Mouse (Mus musculus) lung, postnatal 14 days (tissue): ENCODE data around the gene Wdcp.
"Not testable (repeated sequence)": the region's sequence is repeated elsewhere in the genome, so short reads cannot be mapped to it uniquely, and the experiment has no call there.

Experiments used
- DNase-seq: peaks from one replicate; pipeline ENCODE4 v3.0.0; 2021

Gene Wdcp

DNA sequence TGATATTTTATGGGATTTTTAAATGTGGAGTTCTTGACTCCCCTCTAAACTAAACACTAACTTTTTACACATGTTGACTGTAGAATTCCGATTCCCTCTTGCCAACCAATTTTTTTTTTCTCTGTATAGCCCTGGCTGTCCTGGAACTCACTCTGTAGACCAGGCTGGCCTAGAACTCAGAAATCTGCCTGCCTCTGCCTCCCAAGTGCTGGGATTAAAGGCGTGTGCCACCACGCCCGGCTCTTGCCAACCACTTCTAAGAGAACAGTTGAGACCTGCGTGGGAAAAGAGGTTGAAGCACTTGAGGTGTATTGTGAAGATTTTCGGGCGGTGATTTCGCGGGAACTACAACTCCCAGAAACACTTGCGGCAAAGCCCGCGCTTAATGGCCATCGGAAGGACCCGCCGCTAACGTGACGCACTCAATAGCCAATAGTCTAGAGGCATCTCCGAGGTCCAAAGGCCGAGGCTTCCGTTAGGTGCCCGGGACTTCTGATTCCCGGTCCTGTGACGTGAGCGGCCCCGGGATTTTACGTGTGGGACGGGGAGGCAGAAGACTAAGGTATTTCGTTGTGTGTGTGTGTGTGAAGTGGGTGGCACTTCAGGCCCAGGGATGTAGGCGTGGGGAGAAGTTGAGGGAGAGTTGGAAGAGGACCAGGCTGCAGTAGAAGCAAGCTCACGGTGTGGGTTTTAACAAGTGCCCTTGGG lies at the start of gene Wdcp:
Wdcp (plus strand) TSS at position 414 of the 708 bp plus-strand sequence.
- peak; percentile 88 for DNase-seq

GRCm38 (mm10) chr12:4793718-4794117 lies 49.4 kb upstream of the Wdcp start:
- peak; percentile 10 for DNase-seq

- DNase-seq, result not testable (repeated sequence)
Measured at GRCm38 (mm10) chr12:4797471-4797870, 45.6 kb upstream of the Wdcp start.

DNA sequence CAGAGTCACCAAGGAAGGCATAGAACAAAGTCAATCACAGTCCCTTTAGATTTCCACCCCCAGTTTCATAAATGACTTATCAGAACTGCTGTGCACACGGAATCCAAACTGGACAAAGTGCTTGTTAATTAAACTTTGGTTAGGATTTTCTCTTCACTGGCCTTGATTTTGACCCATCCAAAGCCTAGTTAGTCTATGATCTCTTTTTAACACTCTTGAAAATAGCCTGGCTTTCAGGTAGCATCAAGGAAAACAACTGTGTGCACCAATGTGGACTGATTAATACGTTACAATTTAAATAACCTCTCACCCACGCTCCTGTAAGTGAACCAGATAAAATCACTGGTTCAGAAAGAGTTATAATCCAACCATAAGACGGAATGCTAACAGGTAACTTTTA lies 32.1 kb upstream of the Wdcp start:
- DNase-seq, result no peak

GRCm38 (mm10) chr12:4811705-4812104 lies 31.4 kb upstream of the Wdcp start:
- no peak for DNase-seq

GRCm38 (mm10) chr12:4813636-4814035 lies 29.5 kb upstream of the Wdcp start:
- DNase-seq, result peak; percentile 38

- DNase-seq, result no peak
Measured at GRCm38 (mm10) chr12:4816680-4817360, 26.3 kb upstream of the Wdcp start.

DNA sequence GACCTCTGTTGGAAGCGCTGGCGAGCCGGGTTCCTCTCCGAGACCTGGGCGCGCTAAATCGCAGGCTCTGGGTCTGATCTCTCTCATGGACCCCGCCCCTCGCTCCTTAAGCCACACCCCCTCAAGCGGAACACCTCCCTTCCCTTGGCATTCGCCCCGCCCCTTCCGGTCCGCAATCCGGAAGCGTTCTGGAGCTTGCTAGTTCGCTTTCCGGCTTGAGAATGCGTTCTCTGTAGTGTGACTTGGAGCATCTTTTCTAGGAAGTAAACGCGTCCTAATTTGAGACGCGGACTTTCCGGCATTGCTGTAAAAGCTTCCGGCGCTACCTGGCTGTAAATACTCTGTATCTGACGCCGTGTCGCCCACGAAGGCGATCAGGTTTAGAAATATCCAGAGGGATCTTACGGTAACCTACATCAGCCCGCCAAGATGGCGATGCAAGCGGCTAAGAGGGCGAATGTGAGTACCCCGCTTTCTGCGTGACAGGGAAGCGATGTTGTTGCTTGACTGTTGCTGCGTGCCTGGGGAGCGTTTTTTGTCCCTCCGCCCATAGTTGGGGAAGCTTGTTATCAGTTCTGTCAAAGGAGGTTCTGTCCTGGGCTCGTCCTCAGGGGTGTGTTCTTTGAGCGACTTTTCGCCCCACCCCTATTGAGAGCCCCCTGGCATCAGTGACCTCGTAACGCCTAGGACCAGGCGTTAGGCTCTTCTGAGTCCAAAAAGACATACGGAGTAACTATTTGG lies 25.6 kb upstream of the Wdcp start, which contains the start of gene Sf3b6:
Sf3b6 (plus strand) TSS at position 184 of the 741 bp plus-strand sequence.
- DNase-seq, result peak; percentile 99

GRCm38 (mm10) chr12:4827256-4827655 lies 15.8 kb upstream of the Wdcp start:
- no peak for DNase-seq

GRCm38 (mm10) chr12:4836959-4837358 lies 6.1 kb upstream of the Wdcp start:
- DNase-seq, result no peak

DNA sequence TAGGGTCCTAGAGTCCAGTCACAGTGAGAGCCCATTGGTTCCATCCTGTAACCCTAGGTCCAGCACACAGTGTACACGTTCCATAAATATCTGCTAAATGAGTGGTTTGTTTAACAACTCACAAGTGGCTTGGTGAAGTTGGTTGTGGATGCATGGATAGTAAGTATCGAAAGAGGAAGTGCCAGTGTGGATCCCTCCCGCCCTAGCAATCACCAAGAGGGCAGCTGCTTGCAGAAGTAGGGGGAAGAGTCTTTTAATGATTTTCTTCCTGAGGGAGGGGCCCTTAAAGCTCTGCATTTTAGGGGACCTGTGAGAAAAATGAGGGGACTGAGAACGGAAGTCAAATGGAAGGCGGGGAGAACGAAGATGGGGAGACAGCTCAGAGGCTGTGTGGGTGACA lies 3.1 kb upstream of the Wdcp start:
- DNase-seq, result no peak

GRCm38 (mm10) chr12:4840741-4841140 lies 2.4 kb upstream of the Wdcp start:
- DNase-seq, result no peak

GRCm38 (mm10) chr12:4841392-4841887 lies 1.7 kb upstream of the Wdcp start, which contains the start of gene Fkbp1b:
Gene Fkbp1b, minus strand, starts transcription at chr12:4841591.
- DNase-seq, result peak; percentile 55

DNA sequence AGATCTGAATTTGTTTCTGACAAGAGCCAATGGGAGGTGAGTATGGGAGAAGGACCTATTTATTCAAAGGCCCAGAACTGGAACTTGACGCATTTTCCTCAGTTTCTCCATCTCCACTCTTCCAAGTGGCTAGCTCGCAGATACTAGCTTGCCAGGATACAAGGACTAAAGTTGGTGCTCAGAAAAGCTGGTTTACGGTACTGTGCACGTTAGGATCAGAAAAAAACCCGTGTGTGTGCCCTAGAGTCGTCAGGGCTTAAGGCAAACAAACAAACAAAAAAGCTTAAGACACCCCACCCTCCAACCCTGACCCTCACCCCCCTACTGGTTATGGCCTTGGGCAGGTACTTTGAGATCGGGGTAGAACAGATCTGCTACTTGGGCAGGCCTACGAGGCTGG lies 647 bp upstream of the Wdcp start:
- no peak for DNase-seq

GRCm38 (mm10) chr12:4843741-4844140 lies 638 bp downstream of the Wdcp start:
- peak; percentile 41 for DNase-seq

DNA sequence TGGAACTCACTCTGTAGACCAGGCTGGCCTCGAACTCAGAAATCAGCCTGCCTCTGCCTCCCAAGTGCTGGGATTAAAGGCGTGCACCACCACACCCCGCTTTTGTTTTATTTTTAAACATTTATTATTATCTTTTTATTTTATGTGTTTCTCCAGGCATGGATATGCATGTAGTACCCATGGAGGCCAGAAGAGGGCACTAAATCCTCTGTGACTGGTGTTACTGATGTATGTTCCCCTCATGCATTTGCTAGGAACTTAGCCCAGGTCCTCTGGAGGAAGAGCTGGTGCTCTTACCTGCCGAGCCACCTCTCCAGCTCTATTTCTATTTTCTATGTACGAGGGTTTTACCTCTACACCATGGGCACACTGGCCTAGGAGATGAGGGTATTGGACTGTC lies 13.1 kb downstream of the Wdcp start:
- DNase-seq, result no peak

- no peak for DNase-seq
Measured at GRCm38 (mm10) chr12:4856834-4857233, 13.7 kb downstream of the Wdcp start.

GRCm38 (mm10) chr12:4859241-4859914 lies 16.3 kb downstream of the Wdcp start:
- DNase-seq, result no peak

- DNase-seq, result no peak
Measured at GRCm38 (mm10) chr12:4862672-4863071, 19.6 kb downstream of the Wdcp start.

GRCm38 (mm10) chr12:4863654-4864337 lies 20.7 kb downstream of the Wdcp start:
- DNase-seq, result no peak

- no peak for DNase-seq
Measured at GRCm38 (mm10) chr12:4864338-4864690, 21.2 kb downstream of the Wdcp start.

DNA sequence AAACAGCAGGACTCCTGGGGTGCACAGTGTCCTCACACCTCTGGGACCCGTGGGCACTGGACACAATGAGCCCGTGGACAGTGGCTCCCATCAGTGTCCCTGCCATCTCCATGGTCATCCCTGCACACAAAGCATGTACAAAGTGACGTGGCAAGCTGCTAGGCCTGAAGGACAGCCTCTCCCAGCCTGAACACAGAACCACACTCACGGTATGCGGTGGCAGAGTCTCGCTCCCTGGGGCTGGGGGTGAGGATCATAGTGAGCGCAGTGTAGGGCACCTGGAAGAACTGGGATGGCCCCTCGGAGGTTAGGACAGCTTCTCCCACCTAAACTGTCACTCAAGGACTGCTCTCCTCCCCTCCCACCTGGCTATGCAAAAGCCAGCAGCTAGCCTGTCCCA lies 25.8 kb downstream of the Wdcp start:
- DNase-seq, result no peak
